Mouse (Mus musculus) erythroblast, embryonic 14.5 days (primary cell): ENCODE data around the gene Prlhr.

Source experiments
- GATA1 ChIP-seq: IDR thresholded peaks from 2 replicates; pipeline ENCODE4 v1.6.1; 2012; ENCODE audit warnings: low read length, inconsistent platforms, mixed read lengths
- TAL1 ChIP-seq: IDR thresholded peaks from 3 replicates; pipeline ENCODE4 v1.6.1; 2012; ENCODE audit warnings: low read length, inconsistent platforms, mixed read lengths

DNA sequence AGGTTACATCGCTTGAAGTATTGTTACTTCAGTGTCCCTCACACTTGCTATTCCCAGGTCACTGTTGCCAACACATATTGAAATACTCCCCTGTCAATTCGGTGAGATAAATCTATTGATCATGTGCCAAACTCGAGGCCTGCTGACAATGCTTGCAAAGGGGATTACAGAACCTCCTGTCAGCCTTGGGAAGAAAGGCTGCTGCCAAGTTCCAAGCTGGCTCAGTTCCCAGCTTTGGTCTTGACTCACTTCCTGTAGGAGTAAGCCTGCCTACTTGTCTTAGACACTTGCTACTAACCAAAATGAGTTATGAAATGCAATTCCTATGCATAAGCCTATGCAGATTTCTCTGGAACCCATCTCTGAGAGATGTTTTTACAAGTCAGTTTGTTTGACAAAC, 4.2 kb downstream of the Prlhr start:
- no peak for TF ChIP-seq TAL1
- no peak for TF ChIP-seq GATA1
